Mouse (Mus musculus) A20 (cell line): ENCODE data around the gene Trappc6b.
A peak's percentile ranks its signal among the peaks of the same experiment; 100 is the strongest.

Source experiments
- DNase-seq: peaks from one replicate; pipeline ENCODE4 v3.0.0-alpha.2; 2011; ENCODE audit warnings: low read depth, low spot score

Gene Trappc6b

GRCm38 (mm10) chr12:59060993-59061595, at the start of gene Trappc6b:
Trappc6b (minus strand) TSS chr12:59061472.
- DNase-seq: peak; percentile 89

- no peak for DNase-seq
Observed at GRCm38 (mm10) chr12:59107926-59108325, 46.7 kb upstream of the Trappc6b start.

GRCm38 (mm10) chr12:59106491-59106890, 45.2 kb upstream of the Trappc6b start:
- no peak for DNase-seq

DNA sequence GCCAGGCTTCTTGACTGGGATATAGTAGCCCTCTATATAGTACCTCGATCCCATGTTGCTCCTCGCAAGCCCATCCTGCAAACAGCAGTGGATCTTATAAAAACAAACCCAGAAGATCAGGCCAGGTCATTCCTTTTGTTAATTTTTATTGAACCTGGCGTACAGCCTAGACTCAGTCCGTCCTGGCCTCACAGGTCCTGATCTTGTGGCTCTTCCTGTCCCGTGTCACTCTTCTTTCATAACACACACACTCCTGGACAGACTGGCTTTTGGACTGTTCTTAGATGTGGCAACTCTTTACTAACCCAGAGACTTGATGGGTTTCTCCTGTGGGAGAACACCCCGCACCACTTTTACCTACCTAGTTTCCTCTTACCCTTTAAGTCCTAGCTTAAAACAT, 44.6 kb upstream of the Trappc6b start:
- no peak for DNase-seq

- DNase-seq: no peak
Observed at GRCm38 (mm10) chr12:59104771-59105170, 43.5 kb upstream of the Trappc6b start.

- DNase-seq: no peak
Observed at GRCm38 (mm10) chr12:59095104-59096025, 34.1 kb upstream of the Trappc6b start, which contains the start of gene Mia2. Mia2 (plus strand) TSS chr12:59095799.

DNA sequence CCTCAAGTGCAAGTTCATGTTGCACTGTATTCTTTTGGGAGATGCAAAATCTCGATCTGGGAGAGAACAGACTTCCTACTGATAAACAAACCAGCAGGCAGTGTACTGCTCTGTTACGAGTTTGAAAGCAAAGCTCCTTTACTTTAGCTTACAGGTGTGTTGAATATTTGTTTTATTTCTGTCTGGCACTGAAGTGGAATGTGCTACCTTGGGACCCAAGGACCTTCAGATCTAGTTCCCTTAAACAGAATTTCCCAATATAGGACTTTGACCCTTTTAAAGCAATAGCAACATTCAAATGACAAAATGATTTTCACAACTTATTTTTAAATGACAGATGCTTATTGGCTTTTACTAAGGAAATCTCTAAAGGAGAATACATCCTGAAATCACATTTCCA, 32.3 kb upstream of the Trappc6b start:
- DNase-seq: no peak

GRCm38 (mm10) chr12:59086171-59086570, 24.9 kb upstream of the Trappc6b start:
- no peak for DNase-seq

DNA sequence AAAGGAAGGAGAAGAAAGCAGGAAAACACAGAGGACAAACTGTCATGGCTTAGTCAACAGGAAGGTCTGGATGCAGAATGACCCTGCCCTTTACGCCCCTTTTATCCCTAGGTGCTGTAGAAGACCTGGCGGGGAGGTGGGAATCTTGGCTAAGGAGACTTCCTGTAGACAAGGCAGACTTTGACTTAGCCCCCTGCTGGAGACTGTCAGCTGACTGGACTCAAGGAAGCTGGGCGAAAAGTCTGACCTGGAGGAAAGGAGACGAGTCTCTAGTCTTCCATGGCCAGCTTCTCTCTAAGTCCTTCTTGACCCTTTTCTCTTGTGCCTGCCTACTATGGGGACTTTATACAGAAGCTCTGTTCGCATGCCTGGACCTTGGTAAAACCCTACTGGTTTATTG, 23.2 kb upstream of the Trappc6b start:
- no peak for DNase-seq

DNA sequence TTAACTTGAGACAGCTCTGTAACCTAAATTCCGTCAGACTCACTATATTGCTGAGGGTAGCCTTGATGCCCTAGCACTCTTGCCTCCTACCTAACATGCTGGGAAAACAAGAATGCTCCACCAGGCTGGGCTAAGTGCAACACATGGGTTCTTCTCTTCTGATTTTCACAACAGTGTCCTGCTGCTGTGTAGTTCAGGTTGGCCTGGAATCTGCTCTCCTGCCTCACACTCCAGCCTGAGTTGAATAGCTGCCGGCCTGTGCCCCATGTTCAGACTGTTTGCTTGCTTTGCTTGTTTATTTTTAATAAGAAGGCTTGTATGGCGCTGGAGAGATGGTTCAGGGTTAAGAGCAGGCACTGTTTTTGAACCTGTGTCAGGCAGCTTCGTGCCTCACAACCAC, 19.2 kb upstream of the Trappc6b start:
- DNase-seq: no peak

GRCm38 (mm10) chr12:59077883-59078282, 16.6 kb upstream of the Trappc6b start:
- DNase-seq: no peak

- no peak for DNase-seq
Observed at GRCm38 (mm10) chr12:59076996-59077395, 15.7 kb upstream of the Trappc6b start.

DNA sequence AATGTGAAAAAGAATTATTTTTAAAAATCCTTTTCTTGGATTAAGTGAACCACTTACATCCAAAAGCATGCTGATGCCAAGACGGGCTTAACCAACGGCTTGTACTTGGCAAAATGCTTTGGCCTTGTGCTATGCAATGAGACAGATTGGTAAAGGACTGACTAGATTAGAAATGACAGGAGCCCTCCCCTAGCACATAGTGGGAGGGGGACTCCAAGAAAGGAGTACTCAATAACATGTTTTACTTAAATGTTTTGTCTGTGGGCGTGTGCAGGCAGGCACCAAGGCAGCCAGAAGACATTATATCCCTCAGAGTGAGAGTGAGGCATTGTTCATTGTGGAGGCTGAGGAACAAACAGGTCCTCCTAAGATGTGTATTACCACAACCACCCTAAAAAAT, 12.8 kb upstream of the Trappc6b start:
- no peak for DNase-seq

DNA sequence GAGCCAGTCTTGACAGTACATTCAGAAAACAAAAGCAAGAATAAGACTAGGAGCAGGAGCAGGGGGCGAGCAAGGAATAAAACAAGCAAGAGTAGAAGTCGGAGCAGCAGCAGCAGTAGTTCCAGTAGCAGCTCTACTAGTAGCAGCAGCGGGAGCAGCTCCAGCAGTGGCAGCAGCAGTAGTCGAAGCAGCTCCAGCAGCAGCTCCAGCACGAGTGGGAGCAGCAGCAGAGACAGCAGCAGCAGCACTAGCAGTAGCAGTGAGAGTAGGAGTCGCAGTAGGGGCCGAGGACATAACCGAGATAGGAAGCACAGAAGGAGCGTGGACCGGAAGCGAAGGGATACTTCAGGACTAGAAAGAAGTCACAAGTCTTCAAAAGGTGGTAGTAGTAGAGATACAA, 11.0 kb upstream of the Trappc6b start:
- DNase-seq: no peak

- DNase-seq: no peak
Observed at GRCm38 (mm10) chr12:59068791-59069190, 7.5 kb upstream of the Trappc6b start.

DNA sequence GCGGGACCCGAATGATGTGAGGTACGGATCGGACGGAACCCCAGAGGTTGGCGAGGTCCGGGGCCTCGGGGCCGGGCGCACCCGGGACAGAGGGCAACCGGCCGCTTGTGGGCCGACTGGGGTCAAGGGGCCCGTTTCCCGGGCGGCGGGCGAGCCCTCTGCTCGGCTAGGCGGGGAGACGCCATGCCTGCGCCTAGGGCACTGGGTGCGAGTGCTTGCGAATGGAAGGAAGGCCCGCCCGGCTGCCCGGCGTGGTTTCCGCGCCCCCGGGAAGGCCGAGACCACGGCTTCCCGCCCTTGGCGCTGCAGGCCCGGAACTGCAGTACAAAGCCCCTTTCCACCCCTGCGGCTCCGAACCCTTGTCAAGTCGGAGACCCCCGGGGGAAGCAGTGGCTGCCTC, 5.8 kb upstream of the Trappc6b start:
- DNase-seq: no peak

GRCm38 (mm10) chr12:59066448-59067077, 5.3 kb upstream of the Trappc6b start, which contains the start of gene Pnn:
Pnn (plus strand) TSS chr12:59066884.
- DNase-seq: peak; percentile 98

GRCm38 (mm10) chr12:59065776-59066175, 4.5 kb upstream of the Trappc6b start:
- peak; percentile 28 for DNase-seq

DNA sequence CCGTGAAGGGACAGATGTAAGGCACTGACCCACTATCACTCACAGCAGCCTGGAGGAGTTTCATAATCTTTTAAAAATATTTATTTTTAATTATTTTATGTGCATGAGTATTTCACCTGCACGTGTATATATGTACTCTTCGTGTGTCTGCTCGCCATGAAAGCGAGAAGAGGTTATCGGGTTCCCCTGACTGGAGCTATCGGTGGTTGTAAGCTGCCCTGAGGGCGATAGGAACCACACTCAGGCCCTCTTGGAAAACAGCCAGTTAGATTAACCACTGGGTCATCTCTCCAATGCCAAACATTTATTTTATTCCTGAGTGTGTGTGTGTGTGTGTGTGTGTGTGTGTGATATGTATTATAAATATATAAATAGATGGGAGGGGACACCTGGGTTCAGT, 3.6 kb upstream of the Trappc6b start:
- no peak for DNase-seq

- DNase-seq: peak; percentile 35
Observed at GRCm38 (mm10) chr12:59060322-59060721, 950 bp downstream of the Trappc6b start.

- peak; percentile 35 for DNase-seq
Observed at GRCm38 (mm10) chr12:59058242-59058641, 3.0 kb downstream of the Trappc6b start.

GRCm38 (mm10) chr12:59056222-59056621, 5.0 kb downstream of the Trappc6b start:
- no peak for DNase-seq
